Mouse (Mus musculus): ENCODE results near the gene Kif13a. TPM values are rescaled to one million over a fixed set of nuclear protein-coding genes. Genes with fewer than 3 reads are reported as not detected.

Gene Kif13a
- polyA plus RNA-seq, 1 experiment: 10.7 TPM

GRCm38 (mm10) chr13:46905971-46906370 lies 23.7 kb downstream of the Kif13a start:
- H3K4me3 ChIP-seq (replicated peaks; ENCODE audit: control insufficient read depth, low read depth, low read length): no peak overlapping the region
- H3K27ac ChIP-seq (ENCODE audit: control insufficient read depth, insufficient read depth, low read depth, low read length, poor library complexity): no peak overlapping the region
- H3K4me1 ChIP-seq (ENCODE audit: control insufficient read depth, insufficient read depth, low read length): peaks cover 5% of the 10 kb centered on the region
- TF ChIP-seq CTCF (IDR thresholded peaks at IDR 0.05; ENCODE audit: control insufficient read depth, insufficient read depth, low read length) (no peak), POLR2A (IDR thresholded peaks at IDR 0.05; ENCODE audit: borderline replicate concordance, control insufficient read depth, low read depth, low read length) (no peak)
- 49% methylated on average over 5 of the region's 5 CpGs for WGBS

GRCm38 (mm10) chr13:46904982-46905621 lies 24.6 kb downstream of the Kif13a start:
- TF ChIP-seq CTCF (IDR thresholded peaks at IDR 0.05; ENCODE audit: control insufficient read depth, insufficient read depth, low read length) (no peak), POLR2A (IDR thresholded peaks at IDR 0.05; ENCODE audit: borderline replicate concordance, control insufficient read depth, low read depth, low read length) (no peak)
- peak overlapping the region; percentile 64 for H3K4me3 ChIP-seq (replicated peaks; ENCODE audit: control insufficient read depth, low read depth, low read length)
- H3K27ac ChIP-seq (ENCODE audit: control insufficient read depth, insufficient read depth, low read depth, low read length, poor library complexity): peak overlapping the region; percentile 23; the same call in 1 of the 2 replicates
- peaks cover 5% of the 10 kb centered on the region for H3K4me1 ChIP-seq (ENCODE audit: control insufficient read depth, insufficient read depth, low read length)
- 15% methylated on average over 14 of the region's 14 CpGs for WGBS

GRCm38 (mm10) chr13:46902568-46903255 lies 27.0 kb downstream of the Kif13a start:
- TF ChIP-seq CTCF (IDR thresholded peaks at IDR 0.05; ENCODE audit: control insufficient read depth, insufficient read depth, low read length) (no peak), POLR2A (IDR thresholded peaks at IDR 0.05; ENCODE audit: borderline replicate concordance, control insufficient read depth, low read depth, low read length) (no peak)
- Histone ChIP-seq H3K27ac (ENCODE audit: control insufficient read depth, insufficient read depth, low read depth, low read length, poor library complexity) (no peak overlapping the region), H3K4me1 (ENCODE audit: control insufficient read depth, insufficient read depth, low read length) (peaks cover 5% of the 10 kb centered on the region), H3K4me3 (replicated peaks; ENCODE audit: control insufficient read depth, low read depth, low read length) (no peak overlapping the region)
- 90% methylated on average over 7 of the region's 7 CpGs for WGBS

- TF ChIP-seq CTCF (IDR thresholded peaks at IDR 0.05; ENCODE audit: control insufficient read depth, insufficient read depth, low read length) (no peak), POLR2A (IDR thresholded peaks at IDR 0.05; ENCODE audit: borderline replicate concordance, control insufficient read depth, low read depth, low read length) (no peak)
- WGBS: 88% methylated on average over 11 of the region's 11 CpGs
Observed at GRCm38 (mm10) chr13:46900870-46901555, 28.7 kb downstream of the Kif13a start.

GRCm38 (mm10) chr13:46898837-46899236 lies 30.8 kb downstream of the Kif13a start:
- Histone ChIP-seq H3K4me1 (ENCODE audit: control insufficient read depth, insufficient read depth, low read length) (no peaks in the 10 kb centered on the region), H3K4me3 (replicated peaks; ENCODE audit: control insufficient read depth, low read depth, low read length) (no peak overlapping the region), H3K27ac (ENCODE audit: control insufficient read depth, insufficient read depth, low read depth, low read length, poor library complexity) (no peak overlapping the region)
- 51% methylated on average over 2 of the region's 2 CpGs for WGBS
- TF ChIP-seq CTCF (IDR thresholded peaks at IDR 0.05; ENCODE audit: control insufficient read depth, insufficient read depth, low read length): no peak
- no peak for TF ChIP-seq POLR2A (IDR thresholded peaks at IDR 0.05; ENCODE audit: borderline replicate concordance, control insufficient read depth, low read depth, low read length)

More at GRCm38 (mm10) chr13:46900870-46901555, 28.7 kb downstream of the Kif13a start:
- Histone ChIP-seq H3K4me3 (replicated peaks; ENCODE audit: control insufficient read depth, low read depth, low read length) (no peak overlapping the region), H3K4me1 (ENCODE audit: control insufficient read depth, insufficient read depth, low read length) (peaks cover 3% of the 10 kb centered on the region), H3K27ac (ENCODE audit: control insufficient read depth, insufficient read depth, low read depth, low read length, poor library complexity) (no peak overlapping the region)

GRCm38 (mm10) chr13:46898411-46898810 lies 31.3 kb downstream of the Kif13a start:
- WGBS: 74% methylated on average over 11 of the region's 11 CpGs
- TF ChIP-seq CTCF (IDR thresholded peaks at IDR 0.05; ENCODE audit: control insufficient read depth, insufficient read depth, low read length): no peak
- TF ChIP-seq POLR2A (IDR thresholded peaks at IDR 0.05; ENCODE audit: borderline replicate concordance, control insufficient read depth, low read depth, low read length): no peak
- no peaks in the 10 kb centered on the region for H3K4me1 ChIP-seq (ENCODE audit: control insufficient read depth, insufficient read depth, low read length)
- no peak overlapping the region for H3K27ac ChIP-seq (ENCODE audit: control insufficient read depth, insufficient read depth, low read depth, low read length, poor library complexity)
- H3K4me3 ChIP-seq (replicated peaks; ENCODE audit: control insufficient read depth, low read depth, low read length): no peak overlapping the region

GRCm38 (mm10) chr13:46892380-46892779 lies 37.3 kb downstream of the Kif13a start:
- no peak overlapping the region for H3K27ac ChIP-seq (ENCODE audit: control insufficient read depth, insufficient read depth, low read depth, low read length, poor library complexity)
- WGBS: 79% methylated on average over 4 of the region's 4 CpGs

GRCm38 (mm10) chr13:46888150-46888683 lies 41.5 kb downstream of the Kif13a start:
- TF ChIP-seq CTCF (IDR thresholded peaks at IDR 0.05; ENCODE audit: control insufficient read depth, insufficient read depth, low read length): no peak
- TF ChIP-seq POLR2A (IDR thresholded peaks at IDR 0.05; ENCODE audit: borderline replicate concordance, control insufficient read depth, low read depth, low read length): no peak
- H3K4me3 ChIP-seq (replicated peaks; ENCODE audit: control insufficient read depth, low read depth, low read length): no peak overlapping the region
- WGBS: 83% methylated on average over 12 of the region's 12 CpGs
- H3K4me1 ChIP-seq (ENCODE audit: control insufficient read depth, insufficient read depth, low read length): no peaks in the 10 kb centered on the region; the same call in 1 of the 2 replicates
- no peak overlapping the region for H3K27ac ChIP-seq (ENCODE audit: control insufficient read depth, insufficient read depth, low read depth, low read length, poor library complexity)

More at GRCm38 (mm10) chr13:46892380-46892779, 37.3 kb downstream of the Kif13a start:
- H3K4me1 ChIP-seq (ENCODE audit: control insufficient read depth, insufficient read depth, low read length): no peaks in the 10 kb centered on the region
- no peak overlapping the region for H3K4me3 ChIP-seq (replicated peaks; ENCODE audit: control insufficient read depth, low read depth, low read length)
- no peak for TF ChIP-seq CTCF (IDR thresholded peaks at IDR 0.05; ENCODE audit: control insufficient read depth, insufficient read depth, low read length)
- TF ChIP-seq POLR2A (IDR thresholded peaks at IDR 0.05; ENCODE audit: borderline replicate concordance, control insufficient read depth, low read depth, low read length): no peak

Data from bone marrow, adult 2 months (tissue).